Mouse (Mus musculus): ENCODE measurements around the gene Ifnk. TPM values are rescaled to one million over a fixed set of nuclear protein-coding genes. Genes with fewer than 3 reads are reported as not detected.

The Ifnk gene
- total and polyA plus RNA-seq, 2 experiments from 2014 or later, result not detected

- no peak overlapping the region for H3K9ac ChIP-seq (replicated peaks; ENCODE audit: low read depth, low read length)
- no peaks in the 10 kb centered on the region for H3K27me3 ChIP-seq (ENCODE audit: control insufficient read depth, insufficient read depth, low read length)
- H3K36me3 ChIP-seq (replicated peaks; ENCODE audit: control insufficient read depth, insufficient read depth, low read length), result no peaks in the 10 kb centered on the region
- H3K4me3 ChIP-seq (ENCODE audit: low read depth, low read length), result no peak overlapping the region
- TF ChIP-seq EP300 (IDR thresholded peaks at IDR 0.05; ENCODE audit: low read depth) (no peak), CTCF (IDR thresholded peaks at IDR 0.05; ENCODE audit: low read depth) (no peak)
- DNase-seq (ENCODE audit: low spot score), result no peak
- no peaks in the 10 kb centered on the region for H3K9me3 ChIP-seq (replicated peaks; ENCODE audit: control insufficient read depth, low read length)
- no peak for ATAC-seq (ENCODE audit: insufficient read depth, low read depth)
- H3K27ac ChIP-seq (ENCODE audit: low read depth), result no peak overlapping the region
- WGBS, result 67% methylated on average over 6 of the region's 6 CpGs
- H3K4me2 ChIP-seq (ENCODE audit: low read depth, low read length), result no peak overlapping the region
- peaks cover 10% of the 10 kb centered on the region; the same call in 1 of the 2 replicates for H3K4me1 ChIP-seq (ENCODE audit: control insufficient read depth, insufficient read depth)
Measured at GRCm38 (mm10) chr4:35115933-35116332, 35.9 kb upstream of the Ifnk start.

GRCm38 (mm10) chr4:35117144-35117543 lies 34.7 kb upstream of the Ifnk start:
- TF ChIP-seq EP300 (IDR thresholded peaks at IDR 0.05; ENCODE audit: low read depth) (no peak), CTCF (IDR thresholded peaks at IDR 0.05; ENCODE audit: low read depth) (no peak)
- no peaks in the 10 kb centered on the region for H3K36me3 ChIP-seq (replicated peaks; ENCODE audit: control insufficient read depth, insufficient read depth, low read length)

GRCm38 (mm10) chr4:35118851-35119250 lies 33.0 kb upstream of the Ifnk start:
- ATAC-seq (ENCODE audit: insufficient read depth, low read depth) (no peak), DNase-seq (ENCODE audit: low spot score) (no peak)
- no peak overlapping the region for H3K4me3 ChIP-seq (ENCODE audit: low read depth, low read length)
- H3K9ac ChIP-seq (replicated peaks; ENCODE audit: low read depth, low read length), result no peak overlapping the region
- H3K4me1 ChIP-seq (ENCODE audit: control insufficient read depth, insufficient read depth), result peaks cover 6% of the 10 kb centered on the region; the same call in 1 of the 2 replicates
- no peak overlapping the region for H3K4me2 ChIP-seq (ENCODE audit: low read depth, low read length)
- 76% methylated on average over 2 of the region's 2 CpGs for WGBS
- no peaks in the 10 kb centered on the region for H3K9me3 ChIP-seq (replicated peaks; ENCODE audit: control insufficient read depth, low read length)
- TF ChIP-seq EP300 (IDR thresholded peaks at IDR 0.05; ENCODE audit: low read depth), result no peak
- TF ChIP-seq CTCF (IDR thresholded peaks at IDR 0.05; ENCODE audit: low read depth), result no peak
- no peak overlapping the region for H3K27ac ChIP-seq (ENCODE audit: low read depth)
- H3K27me3 ChIP-seq (ENCODE audit: control insufficient read depth, insufficient read depth, low read length), result no peaks in the 10 kb centered on the region
- no peaks in the 10 kb centered on the region for H3K36me3 ChIP-seq (replicated peaks; ENCODE audit: control insufficient read depth, insufficient read depth, low read length)

More at GRCm38 (mm10) chr4:35117144-35117543, 34.7 kb upstream of the Ifnk start:
- no peak overlapping the region for H3K27ac ChIP-seq (ENCODE audit: low read depth)
- H3K9ac ChIP-seq (replicated peaks; ENCODE audit: low read depth, low read length), result no peak overlapping the region
- H3K4me2 ChIP-seq (ENCODE audit: low read depth, low read length), result no peak overlapping the region
- no peaks in the 10 kb centered on the region for H3K27me3 ChIP-seq (ENCODE audit: control insufficient read depth, insufficient read depth, low read length)
- no peaks in the 10 kb centered on the region for H3K9me3 ChIP-seq (replicated peaks; ENCODE audit: control insufficient read depth, low read length)
- no peak for ATAC-seq (ENCODE audit: insufficient read depth, low read depth)
- WGBS, result 88% methylated on average over 3 of the region's 3 CpGs
- no peak for DNase-seq (ENCODE audit: low spot score)
- peaks cover 10% of the 10 kb centered on the region; the same call in 1 of the 2 replicates for H3K4me1 ChIP-seq (ENCODE audit: control insufficient read depth, insufficient read depth)
- H3K4me3 ChIP-seq (ENCODE audit: low read depth, low read length), result no peak overlapping the region

GRCm38 (mm10) chr4:35120159-35120558 lies 31.7 kb upstream of the Ifnk start:
- H3K9me3 ChIP-seq (replicated peaks; ENCODE audit: control insufficient read depth, low read length), result no peaks in the 10 kb centered on the region
- H3K4me2 ChIP-seq (ENCODE audit: low read depth, low read length), result no peak overlapping the region
- ATAC-seq (ENCODE audit: insufficient read depth, low read depth), result no peak
- no peaks in the 10 kb centered on the region for H3K27me3 ChIP-seq (ENCODE audit: control insufficient read depth, insufficient read depth, low read length)
- no peak overlapping the region for H3K27ac ChIP-seq (ENCODE audit: low read depth)
- H3K4me3 ChIP-seq (ENCODE audit: low read depth, low read length), result no peak overlapping the region
- WGBS, result 58% methylated on average over 4 of the region's 4 CpGs
- no peak for DNase-seq (ENCODE audit: low spot score)
- H3K9ac ChIP-seq (replicated peaks; ENCODE audit: low read depth, low read length), result no peak overlapping the region
- H3K4me1 ChIP-seq (ENCODE audit: control insufficient read depth, insufficient read depth), result no peaks in the 10 kb centered on the region
- TF ChIP-seq CTCF (IDR thresholded peaks at IDR 0.05; ENCODE audit: low read depth) (no peak), EP300 (IDR thresholded peaks at IDR 0.05; ENCODE audit: low read depth) (no peak)
- H3K36me3 ChIP-seq (replicated peaks; ENCODE audit: control insufficient read depth, insufficient read depth, low read length), result no peaks in the 10 kb centered on the region

GRCm38 (mm10) chr4:35120575-35120974 lies 31.3 kb upstream of the Ifnk start:
- TF ChIP-seq CTCF (IDR thresholded peaks at IDR 0.05; ENCODE audit: low read depth) (no peak), EP300 (IDR thresholded peaks at IDR 0.05; ENCODE audit: low read depth) (no peak)
- no peak overlapping the region for H3K4me3 ChIP-seq (ENCODE audit: low read depth, low read length)
- no peaks in the 10 kb centered on the region for H3K4me1 ChIP-seq (ENCODE audit: control insufficient read depth, insufficient read depth)
- no peaks in the 10 kb centered on the region for H3K27me3 ChIP-seq (ENCODE audit: control insufficient read depth, insufficient read depth, low read length)
- H3K9me3 ChIP-seq (replicated peaks; ENCODE audit: control insufficient read depth, low read length), result no peaks in the 10 kb centered on the region
- H3K4me2 ChIP-seq (ENCODE audit: low read depth, low read length), result no peak overlapping the region
- ATAC-seq (ENCODE audit: insufficient read depth, low read depth), result no peak
- DNase-seq (ENCODE audit: low spot score), result no peak
- no peak overlapping the region for H3K9ac ChIP-seq (replicated peaks; ENCODE audit: low read depth, low read length)
- no peak overlapping the region for H3K27ac ChIP-seq (ENCODE audit: low read depth)
- WGBS, result 83% methylated on average over 8 of the region's 8 CpGs
- no peaks in the 10 kb centered on the region for H3K36me3 ChIP-seq (replicated peaks; ENCODE audit: control insufficient read depth, insufficient read depth, low read length)

GRCm38 (mm10) chr4:35121060-35121459 lies 30.8 kb upstream of the Ifnk start:
- no peaks in the 10 kb centered on the region for H3K36me3 ChIP-seq (replicated peaks; ENCODE audit: control insufficient read depth, insufficient read depth, low read length)
- H3K9me3 ChIP-seq (replicated peaks; ENCODE audit: control insufficient read depth, low read length), result no peaks in the 10 kb centered on the region
- H3K9ac ChIP-seq (replicated peaks; ENCODE audit: low read depth, low read length), result no peak overlapping the region
- TF ChIP-seq EP300 (IDR thresholded peaks at IDR 0.05; ENCODE audit: low read depth) (no peak), CTCF (IDR thresholded peaks at IDR 0.05; ENCODE audit: low read depth) (no peak)
- H3K27ac ChIP-seq (ENCODE audit: low read depth), result no peak overlapping the region
- no peak overlapping the region for H3K4me3 ChIP-seq (ENCODE audit: low read depth, low read length)
- 74% methylated on average over 12 of the region's 12 CpGs for WGBS
- no peak for ATAC-seq (ENCODE audit: insufficient read depth, low read depth)
- DNase-seq (ENCODE audit: low spot score), result no peak
- no peaks in the 10 kb centered on the region for H3K27me3 ChIP-seq (ENCODE audit: control insufficient read depth, insufficient read depth, low read length)
- no peak overlapping the region for H3K4me2 ChIP-seq (ENCODE audit: low read depth, low read length)
- no peaks in the 10 kb centered on the region for H3K4me1 ChIP-seq (ENCODE audit: control insufficient read depth, insufficient read depth)
